Mouse (Mus musculus) midbrain, embryonic 14.5 days (tissue): ENCODE measurements at regions not wholly inside any gene's neighbourhood (a gene's known extent, or its start where the extent isn't known, plus 50 kb on each side); places are given as distances from the start of the nearest gene placed in this dataset.

Experiments used
- ATAC-seq: fragments of 200-750 bp; cut with Nextera tagmentation; 2 replicates; pipeline ENCODE4 v1.8.0; 2017; ENCODE audit warnings: moderate number of reproducible peaks, moderate library complexity; ENCODE audit not compliant: low FRiP score, low TSS enrichment
- DNase-seq: peaks from one replicate; pipeline ENCODE4 v3.0.0-alpha.2; 2015
- H3K27ac ChIP-seq: fragments of 300-500 bp; sonication (generic); replicated peaks from 2 replicates; pipeline ENCODE4 v1.5.1; 2014; ENCODE audit warnings: mild to moderate bottlenecking, low read depth, low read length, moderate library complexity
- H3K27me3 ChIP-seq: fragments of 300-500 bp; sonication (generic); 2 replicates; pipeline ENCODE4 v1.6.1; 2014; ENCODE audit warnings: low read length, control low read depth, mixed read lengths; ENCODE audit not compliant: control insufficient read depth, insufficient read depth
- H3K36me3 ChIP-seq: fragments of 300-500 bp; sonication (generic); 2 replicates; pipeline ENCODE4 v1.6.1; 2014; ENCODE audit warnings: low read length, control low read depth; ENCODE audit not compliant: control insufficient read depth, insufficient read depth
- H3K4me1 ChIP-seq: fragments of 300-500 bp; sonication (generic); 2 replicates; pipeline ENCODE4 v1.6.1; 2014; ENCODE audit warnings: mild to moderate bottlenecking, antibody characterized with exemption, low read length, control low read depth; ENCODE audit not compliant: control insufficient read depth, insufficient read depth
- H3K4me2 ChIP-seq: fragments of 300-500 bp; sonication (generic); 2 replicates; pipeline ENCODE4 v1.6.1; 2014; ENCODE audit warnings: mild to moderate bottlenecking, low read length, moderate library complexity
- H3K4me3 ChIP-seq: fragments of 300-500 bp; sonication (generic); replicated peaks from 2 replicates; pipeline ENCODE4 v1.5.1; 2014; ENCODE audit warnings: low read depth, low read length
- H3K9ac ChIP-seq: fragments of 300-500 bp; sonication (generic); replicated peaks from 2 replicates; pipeline ENCODE4 v1.6.1; 2014; ENCODE audit warnings: mild to moderate bottlenecking, low read length, moderate library complexity
- H3K9me3 ChIP-seq: fragments of 300-500 bp; sonication (generic); 2 replicates; pipeline ENCODE4 v1.6.1; 2016; ENCODE audit warnings: low read length, control low read depth, mixed read lengths; ENCODE audit not compliant: control insufficient read depth
- WGBS: fragments of 180-500 bp; shearing (Covaris S2); extraction: QIAGEN DNeasy Blood & Tissue Kit; methylation state at CpG from one replicate; pipeline ENCODE4 v1.1.7; 2014; 5-methylcytosine and 5-hydroxymethylcytosine counted together

- Histone ChIP-seq H3K4me2 (no peak overlapping the region), H3K36me3 (no peaks in the 10 kb centered on the region), H3K4me1 (no peaks in the 10 kb centered on the region), H3K9ac (no peak overlapping the region), H3K27me3 (no peaks in the 10 kb centered on the region), H3K9me3 (no peaks in the 10 kb centered on the region), H3K4me3 (no peak overlapping the region), H3K27ac (no peak overlapping the region)
- ATAC-seq (no peak), DNase-seq (no peak)
Observed at GRCm38 (mm10) chr6:14129394-14129793, 258.1 kb upstream of the 2610001J05Rik start.

GRCm38 (mm10) chr6:14122311-14122710 is 251.0 kb upstream of the 2610001J05Rik start:
- Histone ChIP-seq H3K27me3 (no peaks in the 10 kb centered on the region), H3K4me1 (no peaks in the 10 kb centered on the region), H3K9ac (no peak overlapping the region), H3K27ac (no peak overlapping the region), H3K36me3 (no peaks in the 10 kb centered on the region), H3K4me2 (no peak overlapping the region), H3K4me3 (no peak overlapping the region), H3K9me3 (no peaks in the 10 kb centered on the region)
- 92% methylated on average over 3 of the region's 3 CpGs for WGBS
- ATAC-seq = no peak
- DNase-seq = no peak

GRCm38 (mm10) chr6:14121479-14121878 is 250.2 kb upstream of the 2610001J05Rik start:
- Histone ChIP-seq H3K27ac (no peak overlapping the region), H3K27me3 (no peaks in the 10 kb centered on the region), H3K9ac (no peak overlapping the region), H3K4me1 (no peaks in the 10 kb centered on the region), H3K4me2 (no peak overlapping the region), H3K9me3 (no peaks in the 10 kb centered on the region), H3K36me3 (no peaks in the 10 kb centered on the region), H3K4me3 (no peak overlapping the region)
- 95% methylated on average over 5 of the region's 5 CpGs for WGBS
- no peak for DNase-seq
- ATAC-seq = no peak

- H3K9ac ChIP-seq = no peak overlapping the region
- no peaks in the 10 kb centered on the region for H3K4me1 ChIP-seq
- no peak overlapping the region for H3K4me3 ChIP-seq
- DNase-seq (no peak), ATAC-seq (no peak)
- 81% methylated on average over 1 of the region's 1 CpGs for WGBS
- H3K4me2 ChIP-seq = no peak overlapping the region
- H3K27ac ChIP-seq = no peak overlapping the region
- H3K36me3 ChIP-seq = no peaks in the 10 kb centered on the region
- no peaks in the 10 kb centered on the region for H3K27me3 ChIP-seq
- H3K9me3 ChIP-seq = no peaks in the 10 kb centered on the region
Observed at GRCm38 (mm10) chr6:14094907-14095306, 223.6 kb upstream of the 2610001J05Rik start.

- no peaks in the 10 kb centered on the region for H3K36me3 ChIP-seq
- H3K4me1 ChIP-seq = no peaks in the 10 kb centered on the region
- H3K9ac ChIP-seq = no peak overlapping the region
- ATAC-seq (peak; percentile 60), DNase-seq (no peak)
- 58% methylated on average over 1 of the region's 1 CpGs for WGBS
- H3K4me2 ChIP-seq = no peak overlapping the region
- H3K4me3 ChIP-seq = no peak overlapping the region
- H3K9me3 ChIP-seq = no peaks in the 10 kb centered on the region
- no peaks in the 10 kb centered on the region for H3K27me3 ChIP-seq
- no peak overlapping the region for H3K27ac ChIP-seq
Observed at GRCm38 (mm10) chr6:14081884-14082283, 210.6 kb upstream of the 2610001J05Rik start.

- DNase-seq (no peak), ATAC-seq (no peak)
- Histone ChIP-seq H3K36me3 (no peaks in the 10 kb centered on the region), H3K9ac (no peak overlapping the region), H3K27ac (no peak overlapping the region), H3K4me2 (no peak overlapping the region), H3K27me3 (no peaks in the 10 kb centered on the region), H3K4me3 (no peak overlapping the region), H3K4me1 (no peaks in the 10 kb centered on the region), H3K9me3 (no peaks in the 10 kb centered on the region)
- 80% methylated on average over 2 of the region's 2 CpGs for whole genome bisulfite sequencing
Observed at GRCm38 (mm10) chr6:14063735-14064134, 192.4 kb upstream of the 2610001J05Rik start.

GRCm38 (mm10) chr6:14046560-14046959 is 175.2 kb upstream of the 2610001J05Rik start:
- Histone ChIP-seq H3K4me1 (no peaks in the 10 kb centered on the region), H3K27me3 (no peaks in the 10 kb centered on the region), H3K9ac (no peak overlapping the region), H3K36me3 (no peaks in the 10 kb centered on the region), H3K4me3 (no peak overlapping the region), H3K4me2 (no peak overlapping the region), H3K27ac (no peak overlapping the region), H3K9me3 (no peaks in the 10 kb centered on the region)
- 91% methylated on average over 5 of the region's 5 CpGs for WGBS
- no peak for DNase-seq
- ATAC-seq = no peak

- Histone ChIP-seq H3K4me2 (no peak overlapping the region), H3K36me3 (no peaks in the 10 kb centered on the region), H3K27me3 (no peaks in the 10 kb centered on the region), H3K4me3 (no peak overlapping the region), H3K27ac (no peak overlapping the region), H3K4me1 (no peaks in the 10 kb centered on the region), H3K9me3 (no peaks in the 10 kb centered on the region), H3K9ac (no peak overlapping the region)
- 80% methylated on average over 3 of the region's 3 CpGs for WGBS
- no peak for ATAC-seq
- no peak for DNase-seq
Observed at GRCm38 (mm10) chr6:14044654-14045053, 173.3 kb upstream of the 2610001J05Rik start.

- no peaks in the 10 kb centered on the region for H3K9me3 ChIP-seq
- 80% methylated on average over 2 of the region's 2 CpGs for WGBS
- ATAC-seq = no peak
- H3K4me2 ChIP-seq = no peak overlapping the region
- no peak overlapping the region for H3K9ac ChIP-seq
- no peaks in the 10 kb centered on the region for H3K36me3 ChIP-seq
- no peak overlapping the region for H3K27ac ChIP-seq
- no peak overlapping the region for H3K4me3 ChIP-seq
- H3K27me3 ChIP-seq = no peaks in the 10 kb centered on the region
- H3K4me1 ChIP-seq = no peaks in the 10 kb centered on the region
- no peak for DNase-seq
Observed at GRCm38 (mm10) chr6:14025898-14026297, 154.6 kb upstream of the 2610001J05Rik start.
